Mouse (Mus musculus) stomach, postnatal 0 days (tissue): ENCODE data around the gene Arhgef38.

Experiments used
- CTCF ChIP-seq: IDR thresholded peaks from 2 replicates; pipeline ENCODE4 v1.5.1; 2016; ENCODE audit warnings: antibody characterized with exemption, low read depth, mild to moderate bottlenecking, moderate library complexity
- EP300 ChIP-seq: optimal IDR thresholded peaks from 2 replicates; pipeline ENCODE3; 2016; ENCODE audit warnings: antibody characterized with exemption

DNA sequence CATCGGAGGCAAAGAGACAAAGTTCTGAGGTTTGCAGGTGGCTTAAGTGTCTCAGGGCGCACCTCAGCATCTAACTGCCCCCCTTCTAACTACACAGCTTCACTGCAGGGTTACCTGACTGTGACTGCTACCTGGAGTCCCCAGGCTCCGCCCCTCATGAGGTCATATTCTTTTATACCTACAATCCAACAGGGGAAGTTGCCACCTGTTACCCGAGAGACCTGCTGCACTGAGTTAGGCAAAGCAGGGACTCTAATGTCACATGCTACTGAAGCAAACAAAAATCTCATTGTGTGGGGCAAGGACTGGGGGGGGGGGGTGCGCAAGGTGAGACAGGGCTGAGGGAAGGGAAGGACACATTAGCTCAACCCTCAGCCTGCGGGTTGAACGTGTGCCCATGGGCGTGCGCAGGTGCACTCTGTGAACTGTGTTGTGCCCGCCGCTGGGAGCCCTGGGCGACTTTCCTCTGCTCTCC is at the start of gene Arhgef38:
- TF ChIP-seq CTCF (no peak), EP300 (no peak)
